Mouse (Mus musculus): Measurements from ENCODE around the gene Dscaml1.

- no peak for TF ChIP-seq CTCF (IDR thresholded peaks at IDR 0.05; ENCODE audit: low read depth)
- TF ChIP-seq EP300 (optimal IDR thresholded peaks at IDR 0.05) = no peak
Measured at GRCm38 (mm10) chr9:45625889-45626446, 199.5 kb downstream of the Dscaml1 start.
